9 mouse cellular contexts compared by ENCODE assay signal in genomic region chr17:83352456-83352855, GRCm38 (mm10). TPM values are rescaled to one million over a fixed set of nuclear protein-coding genes. Genes with fewer than 3 reads are reported as not detected.
DNase-seq lines count a peak whose midpoint lies in the region; ATAC-seq and TF ChIP-seq lines count a peak whose summit lies in the region.
"Had no signal": no experiment of that assay in that cellular context is flagged by ENCODE, and none has a peak within 500 bp of the region (broad histone marks: within the 10 kb centered on the region; RNA-seq: fewer than 3 reads in every experiment).

No protein-coding gene starts in this region.

- no peak for DNase-seq in lung, postnatal 0 days (ENCODE audit: low spot score)
- no peak for DNase-seq in lung, postnatal 36 days
- DNase-seq in forebrain, embryonic 11.5 days (ENCODE audit: low spot score), result no peak
- no peak for DNase-seq in urinary bladder, adult 18-20 months (ENCODE audit: low spot score in 2 of 2)
- no peak for DNase-seq in urinary bladder, postnatal 36 days (ENCODE audit: low spot score in 2 of 2)
- DNase-seq: adrenal gland, postnatal 14 days had no signal

- H3K27me3 ChIP-seq in lung, postnatal 0 days (replicated peaks; ENCODE audit: insufficient read depth, low read length), result no peaks in the 10 kb centered on the region
- H3K27me3 ChIP-seq in forebrain, embryonic 11.5 days (ENCODE audit: control insufficient read depth, insufficient read depth, low read length), result no peaks in the 10 kb centered on the region
- H3K27me3 ChIP-seq in limb, embryonic 12.5 days, result no peaks in the 10 kb centered on the region
- no peaks in the 10 kb centered on the region for H3K27me3 ChIP-seq in stomach, embryonic 14.5 days (ENCODE audit: control insufficient read depth, insufficient read depth, low read length)

- H3K9me3 ChIP-seq in lung, postnatal 0 days (ENCODE audit: low read length), result no peaks in the 10 kb centered on the region
- no peaks in the 10 kb centered on the region for H3K9me3 ChIP-seq in forebrain, embryonic 11.5 days (ENCODE audit: control insufficient read depth, low read length)
- no peaks in the 10 kb centered on the region for H3K9me3 ChIP-seq in limb, embryonic 12.5 days
- H3K9me3 ChIP-seq in stomach, embryonic 14.5 days (ENCODE audit: control insufficient read depth, low read depth, low read length), result no peaks in the 10 kb centered on the region

- H3K36me3 ChIP-seq in lung, postnatal 0 days (ENCODE audit: insufficient read depth, low read length), result no peaks in the 10 kb centered on the region
- H3K36me3 ChIP-seq in forebrain, embryonic 11.5 days (ENCODE audit: control insufficient read depth, insufficient read depth, low read length), result no peaks in the 10 kb centered on the region
- no peaks in the 10 kb centered on the region for H3K36me3 ChIP-seq in limb, embryonic 12.5 days
- no peaks in the 10 kb centered on the region for H3K36me3 ChIP-seq in stomach, embryonic 14.5 days (ENCODE audit: control insufficient read depth, insufficient read depth, low read length)

- no peak for TF ChIP-seq EP300 in lung, postnatal 0 days (IDR thresholded peaks at IDR 0.05)

- WGBS in lung, postnatal 0 days, result 8% methylated on average over 2 of the region's 2 CpGs
- WGBS in forebrain, embryonic 11.5 days, result 5% methylated on average over 2 of the region's 2 CpGs
- 0% methylated on average over 2 of the region's 2 CpGs for WGBS in limb, embryonic 12.5 days
- WGBS in stomach, embryonic 14.5 days, result 10% methylated on average over 2 of the region's 2 CpGs

- H3K4me3 ChIP-seq in lung, postnatal 0 days (ENCODE audit: low read depth, low read length), result peak overlapping the region; percentile 92
- H3K4me3 ChIP-seq in forebrain, embryonic 11.5 days (ENCODE audit: low read depth, low read length), result peak overlapping the region; percentile 89; the same call in 1 of the 2 replicates
- peak overlapping the region; percentile 98 for H3K4me3 ChIP-seq in limb, embryonic 12.5 days (replicated peaks)
- peak overlapping the region; percentile 85 for H3K4me3 ChIP-seq in stomach, embryonic 14.5 days (ENCODE audit: low read depth, low read length)

- TF ChIP-seq CTCF in lung, postnatal 0 days (IDR thresholded peaks at IDR 0.05), result no peak

- H3K9ac ChIP-seq in lung, postnatal 0 days (replicated peaks; ENCODE audit: low read depth), result no peak overlapping the region
- no peak overlapping the region for H3K9ac ChIP-seq in forebrain, embryonic 11.5 days (ENCODE audit: low read length)
- 0 out of 2 replicates have a peak overlapping the region, but pooled peaks have one; percentile 31 for H3K9ac ChIP-seq in limb, embryonic 12.5 days (replicated peaks)
- no peak overlapping the region; the same call in 1 of the 2 replicates for H3K9ac ChIP-seq in stomach, embryonic 14.5 days (replicated peaks; ENCODE audit: low read depth, low read length)

- peak overlapping the region; percentile 85 for H3K4me2 ChIP-seq in lung, postnatal 0 days (replicated peaks; ENCODE audit: low read depth, low read length)
- H3K4me2 ChIP-seq in forebrain, embryonic 11.5 days (ENCODE audit: low read depth, low read length, severe bottlenecking), result peak overlapping the region; percentile 70; the same call in 1 of the 2 replicates
- peak overlapping the region; percentile 83 for H3K4me2 ChIP-seq in limb, embryonic 12.5 days
- peak overlapping the region; percentile 59 for H3K4me2 ChIP-seq in stomach, embryonic 14.5 days (replicated peaks; ENCODE audit: low read depth, low read length)

- H3K4me1 ChIP-seq in lung, postnatal 0 days (ENCODE audit: insufficient read depth, low read depth, low read length), result peaks cover 5% of the 10 kb centered on the region; the same call in 1 of the 2 replicates
- no peaks in the 10 kb centered on the region for H3K4me1 ChIP-seq in forebrain, embryonic 11.5 days (replicated peaks; ENCODE audit: control insufficient read depth, insufficient read depth, low read length)
- H3K4me1 ChIP-seq in limb, embryonic 12.5 days (replicated peaks), result peaks cover 28% of the 10 kb centered on the region
- H3K4me1 ChIP-seq in stomach, embryonic 14.5 days (ENCODE audit: control insufficient read depth, insufficient read depth, low read length), result peaks cover 12% of the 10 kb centered on the region

- no peak for ATAC-seq in lung, postnatal 0 days
- no peak for ATAC-seq in forebrain, embryonic 11.5 days (replicated peaks; ENCODE audit: low FRiP score)
- ATAC-seq in limb, embryonic 12.5 days (ENCODE audit: insufficient number of reproducible peaks, insufficient read depth, low FRiP score, low TSS enrichment, low read depth), result no peak
- ATAC-seq in stomach, embryonic 14.5 days (ENCODE audit: insufficient number of reproducible peaks, insufficient read depth, low FRiP score, low read depth), result no peak
- ATAC-seq in erythroblast, adult 5-6 weeks (replicated peaks; ENCODE audit: low FRiP score, poor library complexity, severe bottlenecking), result no peak

- H3K27ac ChIP-seq in lung, postnatal 0 days (ENCODE audit: low read length), result no peak overlapping the region; the same call in 1 of the 2 replicates
- H3K27ac ChIP-seq in forebrain, embryonic 11.5 days (ENCODE audit: low read depth, low read length), result no peak overlapping the region
- H3K27ac ChIP-seq in limb, embryonic 12.5 days, result peak overlapping the region; percentile 76; the same call in 1 of the 2 replicates
- no peak overlapping the region for H3K27ac ChIP-seq in stomach, embryonic 14.5 days (ENCODE audit: low read length)

RNA-seq across cellular contexts. Expression of gene Eml4, which starts 1.7 kb away (rescaled TPM):
- polyA plus RNA-seq in lung, postnatal 0 days (2015; fragmentation: Nextera tagmentation; extraction: Ambion mirVana), result 13.4 and 15.8 TPM in 2 replicates
- polyA plus RNA-seq in forebrain, embryonic 11.5 days (2014; fragmentation: Nextera tagmentation; extraction: Ambion mirVana), result 48.1 and 49.3 TPM in 2 replicates
- polyA plus RNA-seq in limb, embryonic 12.5 days (2016; fragmentation: Nextera tagmentation; extraction: Ambion mirVana), result 70.8 and 74.8 TPM in 2 replicates
- polyA plus RNA-seq in stomach, embryonic 14.5 days (2014; fragmentation: Nextera tagmentation; extraction: Ambion mirVana), result 41.9 and 47.3 TPM in 2 replicates
- total RNA-seq in erythroblast, adult 5-6 weeks (2015; ENCODE audit: low replicate concordance), result 8.6 and 10.4 TPM in 2 replicates
- 7.5 and 8.1 TPM in 2 replicates for total RNA-seq in erythroblast, adult 5-6 weeks (2017; ENCODE audit: low replicate concordance)
